Mouse (Mus musculus) fat pad, adult 2 months (tissue): ENCODE results near the gene Psmd2.

Experiments
- DNase-seq: peaks from one replicate; pipeline ENCODE4 v3.0.0-alpha.2; 2011; ENCODE audit warnings: low read depth, low spot score; ENCODE audit errors: extremely low read depth

The Psmd2 gene

GRCm38 (mm10) chr16:20651076-20651946, at the start of gene Psmd2:
Psmd2 (plus strand) TSS chr16:20651652.
- DNase-seq: no peak

GRCm38 (mm10) chr16:20604705-20605104, 46.7 kb upstream of the Psmd2 start:
- DNase-seq: peak; percentile 8

DNA sequence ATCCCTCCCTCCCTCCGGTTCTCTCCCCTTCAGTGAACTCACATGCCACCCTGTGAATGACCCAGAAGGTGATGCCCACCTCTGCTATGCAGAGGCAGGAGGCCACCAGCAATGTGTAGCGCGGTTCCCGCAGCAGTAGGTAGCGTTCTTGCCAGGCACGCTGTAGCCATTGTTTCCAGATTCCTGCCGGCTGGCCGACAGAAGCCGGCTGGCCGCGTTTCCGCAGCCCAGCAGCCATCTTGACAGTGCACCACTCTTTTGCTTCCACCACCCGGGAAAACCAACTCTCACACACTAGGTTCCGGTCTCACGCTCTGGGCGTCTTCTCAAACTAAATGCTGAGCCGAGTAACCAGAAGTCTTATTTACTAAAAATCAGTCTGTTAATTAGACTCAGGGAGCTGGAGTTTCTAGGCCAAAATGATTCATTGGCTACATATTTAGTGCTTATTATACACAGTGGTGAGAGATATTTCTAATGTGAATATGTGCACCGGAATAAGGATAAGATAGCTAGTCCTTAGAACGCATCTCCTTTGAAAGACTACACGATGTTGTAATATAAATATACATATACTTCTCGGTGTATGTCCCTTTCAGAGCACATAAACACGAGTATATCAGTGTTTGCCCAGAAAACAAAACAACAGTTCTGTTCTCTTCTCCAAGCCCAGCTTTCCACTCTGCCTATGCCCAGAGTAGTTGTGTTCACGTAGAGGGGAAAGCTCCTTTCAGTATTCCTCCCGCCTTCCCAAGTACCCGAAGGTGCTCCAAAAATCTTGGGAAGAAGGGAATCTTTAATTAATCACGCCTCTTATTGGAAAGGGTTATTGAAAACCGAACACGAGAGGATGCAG, 40.7 kb upstream of the Psmd2 start:
- DNase-seq: peak; percentile 16

GRCm38 (mm10) chr16:20611357-20612227, 39.9 kb upstream of the Psmd2 start, which contains the start of the genes Eef1akmt4, Gm49333 and Alg3:
Eef1akmt4 (plus strand) TSS chr16:20611593.
Gm49333 (plus strand) TSS chr16:20611610.
Alg3 (minus strand) TSS chr16:20611735.
- peak; percentile 62 for DNase-seq

DNA sequence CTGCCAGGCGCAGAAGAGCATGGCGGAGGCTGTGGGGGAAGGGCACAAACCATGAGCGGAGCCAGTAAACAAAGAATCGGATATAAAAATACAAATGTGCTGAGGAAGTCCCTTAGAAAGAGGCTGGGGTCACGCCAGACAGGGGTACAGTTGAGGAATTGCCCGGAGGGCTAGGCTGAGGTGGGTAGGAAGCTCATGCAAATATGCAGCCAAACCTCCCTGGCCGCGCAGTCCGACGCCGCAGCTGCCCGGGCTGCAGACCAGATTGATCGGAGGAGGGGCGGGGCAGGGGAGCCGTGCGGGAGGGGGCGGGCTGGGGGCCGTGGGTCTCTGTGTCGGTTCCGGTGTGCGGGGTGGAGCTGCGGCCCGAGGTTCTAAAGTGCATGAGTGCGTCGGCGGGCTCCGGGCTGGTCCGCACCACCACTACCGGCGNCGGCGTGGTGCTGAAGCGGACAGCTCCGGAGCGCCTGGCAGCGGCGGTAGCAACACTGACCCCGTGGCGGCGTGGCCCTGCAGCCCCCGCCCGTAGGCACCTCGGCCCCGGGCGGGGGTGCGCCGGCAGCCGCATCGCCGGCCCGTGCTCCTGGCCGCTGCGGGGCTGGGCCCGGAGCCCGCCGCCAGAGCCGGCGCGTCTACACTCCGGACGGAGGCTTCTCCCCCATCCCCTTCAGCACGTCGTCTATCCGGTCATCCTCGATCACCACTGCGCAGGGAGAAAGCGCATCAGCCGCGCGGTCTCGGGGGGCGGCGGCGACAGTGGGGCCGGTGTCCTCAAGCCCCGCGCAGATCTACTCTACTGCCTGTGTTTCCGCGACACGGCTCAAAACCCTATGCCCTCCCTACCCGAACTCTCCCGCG, 31.7 kb upstream of the Psmd2 start:
- no peak for DNase-seq

- no peak for DNase-seq
Observed at GRCm38 (mm10) chr16:20620399-20620735, 31.1 kb upstream of the Psmd2 start.

GRCm38 (mm10) chr16:20620751-20621190, 30.7 kb upstream of the Psmd2 start:
- no peak for DNase-seq

- no peak for DNase-seq
Observed at GRCm38 (mm10) chr16:20621191-20621990, 30.1 kb upstream of the Psmd2 start, which contains the start of gene Camk2n2. Camk2n2 (minus strand) TSS chr16:20621287.

GRCm38 (mm10) chr16:20621991-20622685, 29.3 kb upstream of the Psmd2 start:
- DNase-seq: no peak

DNA sequence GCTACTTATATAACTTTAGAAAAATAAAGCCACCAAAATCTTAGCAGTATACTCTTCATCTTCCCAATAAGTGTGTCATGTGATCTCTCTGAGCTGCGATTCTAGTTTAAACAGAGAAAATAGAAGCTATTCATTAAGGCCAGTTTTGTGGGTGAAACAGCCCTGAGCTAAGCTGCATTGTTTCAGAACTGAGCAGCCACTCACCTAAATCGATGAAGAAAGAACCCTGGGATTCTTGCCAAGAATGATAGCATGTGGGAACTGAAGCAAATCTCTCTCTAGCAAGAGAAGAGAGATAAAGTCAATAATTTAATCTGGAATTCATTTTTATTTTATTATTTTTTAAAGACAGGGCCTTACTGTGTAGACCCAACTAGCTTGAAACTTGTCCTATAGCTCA, 28.2 kb upstream of the Psmd2 start:
- no peak for DNase-seq

DNA sequence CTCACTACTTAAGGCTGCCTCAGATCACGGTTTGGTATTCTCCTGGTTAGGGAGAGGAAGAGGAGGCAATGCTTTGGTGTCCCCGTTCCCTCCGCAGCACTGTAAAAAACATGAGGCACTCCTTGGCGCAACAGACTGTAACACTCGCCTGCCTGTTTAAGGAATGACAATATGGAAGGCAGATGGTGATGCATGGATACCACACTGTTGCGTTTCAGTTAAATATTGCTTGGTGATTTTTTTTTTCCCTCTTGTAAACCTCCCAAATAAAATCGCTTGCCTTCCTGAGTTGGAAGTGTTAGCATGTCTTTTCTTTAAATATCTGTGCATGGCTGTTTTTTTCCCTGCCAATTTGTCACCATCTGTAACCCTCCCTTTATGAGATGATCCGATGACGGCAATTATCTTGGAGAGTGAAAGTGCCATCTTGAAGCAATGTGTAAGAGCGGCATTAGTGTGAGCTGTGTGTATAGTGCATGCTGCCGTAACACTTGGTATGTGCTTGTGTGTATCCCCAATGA, 22.5 kb upstream of the Psmd2 start:
- no peak for DNase-seq

DNA sequence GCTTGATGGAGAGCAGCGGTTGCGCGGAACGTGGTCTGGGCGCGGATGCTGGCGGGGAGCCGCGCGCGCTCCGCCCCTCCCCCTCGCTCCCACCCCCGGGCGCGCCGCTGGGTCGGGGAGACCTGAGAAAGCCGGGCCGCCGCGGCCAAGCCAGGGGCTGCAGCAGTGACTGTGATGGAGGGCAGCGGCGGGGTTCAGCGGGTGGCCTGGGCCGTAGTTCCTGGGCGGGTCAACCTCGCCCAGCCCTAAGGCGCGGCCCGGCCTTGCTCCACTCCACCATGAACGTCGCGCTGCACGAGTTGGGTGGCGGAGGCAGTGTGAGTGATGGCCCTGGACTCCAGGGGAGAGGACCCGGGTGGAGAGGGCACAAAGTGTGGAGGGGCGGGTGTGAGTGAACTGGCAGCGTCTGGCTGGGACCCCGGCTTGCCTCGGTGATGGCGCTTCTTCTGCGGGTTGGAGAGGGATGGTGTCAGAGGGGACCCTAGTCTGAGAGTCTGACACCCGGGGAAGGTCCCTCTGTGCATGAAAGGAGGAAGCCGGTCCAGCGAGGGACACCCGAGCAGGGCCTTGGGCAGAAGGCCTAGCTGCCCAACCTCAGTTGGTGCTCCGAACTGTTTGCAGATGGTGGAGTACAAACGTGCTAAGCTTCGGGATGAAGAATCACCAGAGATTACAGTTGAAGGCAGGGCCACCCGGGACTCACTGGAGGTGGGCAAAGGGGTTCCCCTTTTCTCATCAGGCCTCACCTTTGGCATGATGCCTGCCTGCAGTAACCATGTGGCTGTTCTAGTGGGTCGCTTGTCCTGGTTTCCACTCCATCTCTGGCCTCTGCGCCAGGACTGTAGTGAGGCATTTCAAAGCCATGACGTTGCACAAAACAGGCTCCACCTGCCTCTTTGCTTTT, 21.5 kb upstream of the Psmd2 start, which contains the start of gene Ece2:
Ece2 (plus strand) TSS at position 98 of the 904 bp plus-strand sequence.
- DNase-seq: no peak

DNA sequence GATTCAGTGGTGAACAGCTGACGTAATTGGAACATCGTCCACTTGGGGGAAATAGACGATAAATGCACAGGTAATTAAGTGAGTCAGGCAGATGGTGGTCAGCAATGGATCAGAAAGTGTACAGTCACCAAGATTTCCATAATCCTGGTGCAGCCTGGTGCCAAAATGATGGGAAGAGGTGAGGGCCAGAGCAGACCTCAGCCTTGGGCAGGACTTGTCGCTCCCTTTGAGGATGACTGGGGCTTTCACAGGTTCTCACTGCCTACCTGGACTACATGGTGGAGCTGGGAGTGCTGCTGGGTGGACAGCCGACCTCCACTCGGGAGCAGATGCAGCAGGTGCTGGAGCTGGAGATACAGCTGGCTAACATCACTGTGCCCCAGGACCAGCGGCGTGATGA, 14.0 kb upstream of the Psmd2 start:
- DNase-seq: no peak

- DNase-seq: no peak
Observed at GRCm38 (mm10) chr16:20638367-20638766, 13.1 kb upstream of the Psmd2 start.

- no peak for DNase-seq
Observed at GRCm38 (mm10) chr16:20642161-20642560, 9.3 kb upstream of the Psmd2 start.

- no peak for DNase-seq
Observed at GRCm38 (mm10) chr16:20643911-20644310, 7.5 kb upstream of the Psmd2 start.

DNA sequence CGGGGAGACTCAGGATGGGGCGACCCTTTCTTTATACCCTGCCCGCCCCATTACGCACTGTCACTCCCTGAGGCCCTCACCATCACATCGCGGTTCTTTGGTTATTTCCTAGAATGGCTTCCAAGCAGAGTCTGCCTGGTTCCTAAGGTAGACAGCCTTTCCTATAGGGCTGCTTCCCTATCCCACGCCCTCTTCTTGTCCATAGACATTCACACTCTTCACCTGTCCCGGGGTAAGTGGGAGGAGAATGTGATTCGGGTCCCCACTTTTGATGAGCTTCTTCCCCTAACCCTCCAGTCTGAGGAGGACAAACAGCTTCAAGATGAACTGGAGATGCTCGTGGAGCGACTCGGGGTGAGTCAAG, 477 bp downstream of the Psmd2 start:
- DNase-seq: no peak
